Mouse (Mus musculus): ENCODE measurements around the gene Tpd52l2.

The Tpd52l2 gene

GRCm38 (mm10) chr2:181537444-181538047 lies 40.6 kb downstream of the Tpd52l2 start:
- no peak for DNase-seq (ENCODE audit: low spot score in 2 of 2)

- DNase-seq (ENCODE audit: low spot score in 2 of 2), result no peak
Measured at GRCm38 (mm10) chr2:181541761-181542380, 44.9 kb downstream of the Tpd52l2 start.

GRCm38 (mm10) chr2:181546142-181546541 lies 49.2 kb downstream of the Tpd52l2 start:
- no peak for DNase-seq (ENCODE audit: low spot score in 2 of 2)

GRCm38 (mm10) chr2:181548227-181548626 lies 51.3 kb downstream of the Tpd52l2 start:
- DNase-seq (ENCODE audit: low spot score in 2 of 2), result no peak

- DNase-seq (ENCODE audit: low spot score in 2 of 2), result no peak
Measured at GRCm38 (mm10) chr2:181548682-181549081, 51.7 kb downstream of the Tpd52l2 start.

- no peak for DNase-seq (ENCODE audit: low spot score in 2 of 2)
Measured at GRCm38 (mm10) chr2:181550233-181550632, 53.3 kb downstream of the Tpd52l2 start.

- DNase-seq (ENCODE audit: low spot score in 2 of 2), result no peak
Measured at GRCm38 (mm10) chr2:181553772-181554171, 56.8 kb downstream of the Tpd52l2 start.

- no peak for DNase-seq (ENCODE audit: low spot score in 2 of 2)
Measured at GRCm38 (mm10) chr2:181567338-181567737, 70.4 kb downstream of the Tpd52l2 start.

Data from spleen, postnatal 36 days (tissue).